Mouse (Mus musculus): ENCODE results near the gene Abcg2.
"Not testable (repeated sequence)": the region's sequence is repeated elsewhere in the genome, so short reads cannot be mapped to it uniquely, and the experiment has no call there.

Abcg2 gene

DNA sequence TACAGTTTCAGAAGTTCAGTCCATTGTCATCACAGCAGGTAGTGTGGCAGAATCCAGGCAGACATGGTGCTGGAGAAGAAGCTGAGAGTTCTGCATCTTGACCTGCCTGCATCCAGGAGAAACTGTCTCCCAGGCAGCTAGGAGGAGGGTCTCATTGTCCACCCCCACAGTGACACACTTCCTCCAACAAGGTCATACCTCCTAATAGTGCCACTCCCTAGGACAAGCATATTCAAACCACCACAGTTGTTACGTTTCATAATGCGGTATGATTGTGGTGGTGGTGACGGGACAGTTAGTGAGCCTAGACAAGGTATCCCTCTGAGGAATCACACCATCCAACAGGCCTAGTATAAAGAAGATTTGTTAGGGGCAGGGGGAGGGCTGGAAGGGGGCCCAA is at the start of gene Abcg2:
TSS of gene Abcg2 (plus strand) at position 301 of the 400 bp plus-strand sequence.
- DNase-seq (ENCODE audit: low spot score), result not testable (repeated sequence)

DNA sequence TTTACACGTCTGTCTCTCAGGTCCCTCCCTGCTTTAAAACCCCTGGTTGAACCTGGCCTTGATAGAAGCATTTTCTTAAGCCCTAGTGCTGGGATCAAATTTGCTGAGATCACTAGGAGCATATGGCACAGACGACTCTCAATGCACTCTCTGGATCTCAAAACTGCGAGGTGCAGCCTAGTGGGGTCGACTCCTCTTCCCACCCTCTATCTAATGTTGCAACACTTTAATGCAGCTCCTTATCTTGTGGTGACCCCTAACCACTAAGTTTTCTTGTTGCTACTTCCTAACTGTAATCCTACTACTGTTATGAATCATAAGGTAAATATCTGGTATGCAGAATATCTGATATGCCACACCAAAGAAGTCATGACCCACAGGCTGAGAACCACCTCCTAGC is 44.1 kb upstream of the Abcg2 start:
- DNase-seq (ENCODE audit: low spot score), result not testable (repeated sequence)

DNA sequence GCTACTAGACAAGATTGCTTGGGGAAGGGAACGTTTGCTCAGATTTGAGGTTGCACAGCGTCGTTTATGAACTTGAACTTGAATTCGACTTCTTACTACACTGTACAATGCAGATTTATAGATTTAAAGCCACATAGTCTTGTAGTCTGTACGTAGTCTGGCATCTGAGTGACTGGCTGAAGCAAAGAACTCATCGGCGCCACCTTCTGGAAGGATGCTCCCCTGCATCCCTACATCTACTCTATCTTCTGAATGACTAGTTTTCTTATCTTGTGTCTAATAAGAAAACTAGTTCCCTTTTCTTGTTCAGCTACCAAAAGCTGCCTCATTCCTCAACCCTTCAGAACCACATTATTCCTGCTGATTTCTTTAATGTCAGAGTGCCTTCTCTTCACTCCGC is 41.5 kb upstream of the Abcg2 start:
- DNase-seq (ENCODE audit: low spot score), result peak; percentile 7

DNA sequence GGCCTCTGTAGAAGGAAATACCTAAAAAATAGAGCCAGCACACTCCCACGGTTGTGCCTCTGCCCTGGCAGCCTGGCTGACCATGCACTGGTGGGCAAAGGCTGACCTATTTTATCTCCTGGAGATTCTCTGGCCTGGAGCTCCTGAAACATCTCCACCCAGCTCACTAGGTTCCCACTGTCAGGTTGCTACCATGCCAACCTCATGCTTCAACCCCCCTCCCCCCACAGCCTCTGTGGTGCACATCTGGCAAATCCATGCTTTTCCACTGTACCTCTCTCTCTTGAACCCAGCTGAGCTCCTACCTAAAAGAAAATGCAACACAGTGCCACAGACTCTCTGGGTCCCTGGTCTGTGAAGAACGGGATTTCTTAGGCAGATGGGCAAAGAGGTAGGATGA is 39.4 kb upstream of the Abcg2 start:
- not testable (repeated sequence) for DNase-seq (ENCODE audit: low spot score)

DNA sequence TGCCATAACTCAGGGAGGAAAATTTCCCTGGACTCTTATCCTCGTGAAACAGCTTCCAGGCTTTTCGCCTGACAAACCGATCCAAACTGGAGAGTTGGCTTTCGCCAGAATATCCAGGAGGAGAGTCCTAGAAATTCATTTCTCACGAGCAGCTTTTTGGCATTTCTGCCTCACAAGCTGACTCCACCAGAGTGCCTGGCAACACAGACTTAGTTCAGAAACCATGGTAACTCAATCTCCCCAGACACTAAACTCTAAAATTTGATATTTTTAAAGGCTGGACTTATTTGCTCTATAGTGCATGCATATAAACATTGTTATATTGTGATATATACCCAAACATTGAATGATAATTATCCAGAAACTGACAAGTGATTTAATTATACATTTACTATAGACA is 38.3 kb upstream of the Abcg2 start:
- DNase-seq (ENCODE audit: low spot score), result not testable (repeated sequence)

DNA sequence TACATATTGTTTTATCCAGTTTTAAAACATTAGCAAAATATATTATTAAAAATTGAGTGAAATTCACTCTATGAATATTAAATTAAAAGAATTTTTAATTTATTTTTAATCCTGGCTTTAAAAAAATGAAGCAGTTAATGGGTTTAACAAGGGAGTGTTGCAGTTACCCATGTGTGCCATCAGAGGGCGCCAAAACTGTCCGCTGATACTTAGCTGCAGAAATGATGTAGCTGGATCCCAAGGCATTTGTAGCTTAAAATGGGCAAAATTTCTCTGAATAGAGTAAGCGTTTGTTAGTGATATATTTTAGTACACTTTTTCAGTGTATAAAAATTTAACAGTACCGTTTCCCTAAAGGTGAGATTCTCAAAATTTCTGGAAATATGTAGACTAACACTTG is 37.5 kb upstream of the Abcg2 start:
- DNase-seq (ENCODE audit: low spot score), result peak; percentile 19

DNA sequence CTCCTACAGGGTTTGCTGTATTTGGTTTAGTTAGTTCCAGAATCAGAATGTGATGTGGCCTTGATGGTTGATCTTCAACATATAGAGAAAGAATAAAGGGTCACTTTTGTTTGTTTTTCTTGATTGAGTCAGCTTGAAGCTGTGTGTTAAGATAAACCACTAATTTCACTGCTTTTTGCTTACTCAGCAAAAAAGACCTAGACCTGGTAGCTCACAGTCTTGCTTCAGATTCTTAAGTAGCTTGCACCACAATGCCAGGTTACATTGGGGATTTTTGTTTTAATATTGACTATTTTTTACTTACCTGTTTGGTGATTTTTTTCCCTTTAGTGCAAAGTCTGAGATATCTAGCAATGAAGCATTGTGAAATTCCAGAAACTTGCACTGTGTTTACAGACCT is 30.5 kb upstream of the Abcg2 start:
- DNase-seq (ENCODE audit: low spot score), result not testable (repeated sequence)

DNA sequence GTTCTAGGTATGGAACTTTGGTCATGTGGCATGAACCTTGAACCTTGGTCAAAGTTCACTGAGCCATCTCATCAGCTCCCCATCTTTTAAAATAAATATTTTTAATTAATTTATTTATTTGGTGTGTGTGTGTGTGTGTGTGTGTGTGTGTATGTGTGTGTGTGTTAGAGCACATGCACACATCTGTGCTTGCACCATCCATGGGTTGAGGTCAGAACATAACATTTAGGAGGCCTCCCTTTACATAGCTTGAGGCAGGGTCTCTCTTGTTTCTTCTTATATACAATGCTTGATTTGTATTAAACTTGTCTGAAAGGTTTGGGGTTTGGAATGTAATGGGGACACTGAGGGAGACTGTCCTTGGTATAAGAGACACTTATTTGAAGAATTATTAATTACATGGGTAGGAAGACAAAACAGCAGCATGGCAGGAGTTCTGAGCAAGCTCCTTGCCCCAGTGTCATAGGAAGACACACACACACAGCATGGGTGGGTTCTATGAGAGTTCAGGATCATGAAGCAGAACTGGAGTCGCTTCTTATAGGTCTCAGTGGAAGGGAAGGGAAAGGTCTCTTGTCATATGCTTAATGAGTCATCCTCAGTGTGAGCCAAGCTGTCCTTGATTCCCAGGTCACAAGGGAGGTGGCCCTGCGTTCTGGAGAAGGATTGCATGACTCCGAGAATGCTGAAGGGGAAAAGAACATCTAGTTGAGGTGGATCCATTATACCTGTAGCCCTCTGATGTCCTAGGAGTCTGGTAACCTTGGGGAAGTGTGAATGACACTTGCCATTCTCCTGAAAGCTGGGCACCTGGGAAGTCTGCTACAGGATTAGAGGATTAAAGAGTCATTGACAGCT is 9.9 kb downstream of the Abcg2 start:
- DNase-seq (ENCODE audit: low spot score), result not testable (repeated sequence)

DNA sequence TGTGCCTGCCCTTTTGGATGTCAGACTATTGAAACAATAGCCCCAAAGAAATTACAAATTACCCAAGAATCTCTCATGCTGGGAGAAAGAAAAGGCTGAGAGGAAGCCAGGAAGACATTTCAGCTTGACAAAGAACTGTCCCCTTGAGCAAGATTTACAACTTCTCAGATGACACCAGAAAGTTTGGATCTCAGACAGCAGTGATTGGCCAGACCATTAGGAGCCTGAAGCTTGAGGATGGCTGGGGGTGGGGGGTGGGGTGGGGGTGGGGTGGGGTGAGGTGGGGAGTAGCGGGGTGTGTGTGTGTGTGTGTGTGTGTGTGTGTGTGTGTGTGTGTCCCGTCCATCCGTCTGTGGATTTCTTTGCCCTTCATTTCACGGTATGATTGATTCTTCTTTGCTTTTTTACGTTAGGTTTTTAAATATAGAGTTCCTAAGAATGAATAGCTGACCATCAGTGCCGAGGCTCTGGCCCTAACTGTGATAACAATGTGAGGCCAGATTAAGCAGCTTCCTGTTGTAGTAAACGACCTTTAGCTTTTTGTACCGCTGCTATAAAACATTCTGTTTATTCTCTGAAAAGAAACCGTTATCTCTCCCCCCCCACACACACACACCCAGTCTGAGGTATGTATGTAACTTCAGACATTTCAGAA is 11.4 kb downstream of the Abcg2 start:
- DNase-seq (ENCODE audit: low spot score), result not testable (repeated sequence)

DNA sequence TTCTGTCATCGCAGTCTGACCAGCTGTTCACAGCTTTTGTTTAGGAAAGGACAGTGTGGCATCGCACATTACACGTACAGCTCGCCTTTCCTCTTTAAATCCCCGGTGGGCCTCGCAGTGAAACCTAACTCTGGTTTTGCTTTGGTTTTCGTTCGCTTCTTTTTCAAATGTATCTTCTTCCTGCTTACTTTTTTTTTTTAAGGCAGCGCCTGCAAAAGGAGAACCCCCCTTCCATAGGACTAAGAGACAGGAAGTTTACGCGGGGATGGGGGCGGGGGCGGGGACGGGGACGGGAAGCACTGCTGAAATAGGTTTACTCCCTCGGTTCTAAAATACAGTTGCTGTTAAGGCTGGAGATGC is 12.0 kb downstream of the Abcg2 start:
- DNase-seq (ENCODE audit: low spot score), result peak; percentile 32

DNA sequence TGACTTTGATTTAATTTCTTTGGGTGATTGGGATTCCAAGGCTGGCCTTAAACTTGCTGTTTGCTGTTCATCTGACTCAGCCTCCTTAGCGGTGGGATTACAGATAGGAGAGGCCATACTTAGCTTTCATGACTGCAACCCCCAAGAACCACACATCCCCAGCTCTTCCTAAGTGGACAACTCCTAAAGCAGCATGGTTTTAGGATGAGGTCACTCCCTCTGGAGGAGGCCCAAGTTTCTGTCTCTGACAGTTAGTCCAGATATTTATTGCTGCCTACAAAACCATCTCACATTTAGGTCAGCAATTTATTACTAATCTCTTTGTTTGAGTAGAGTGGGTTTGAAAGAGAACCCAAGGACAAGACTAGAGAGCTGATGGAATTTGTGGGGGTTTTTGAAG is 17.8 kb downstream of the Abcg2 start:
- not testable (repeated sequence) for DNase-seq (ENCODE audit: low spot score)

DNA sequence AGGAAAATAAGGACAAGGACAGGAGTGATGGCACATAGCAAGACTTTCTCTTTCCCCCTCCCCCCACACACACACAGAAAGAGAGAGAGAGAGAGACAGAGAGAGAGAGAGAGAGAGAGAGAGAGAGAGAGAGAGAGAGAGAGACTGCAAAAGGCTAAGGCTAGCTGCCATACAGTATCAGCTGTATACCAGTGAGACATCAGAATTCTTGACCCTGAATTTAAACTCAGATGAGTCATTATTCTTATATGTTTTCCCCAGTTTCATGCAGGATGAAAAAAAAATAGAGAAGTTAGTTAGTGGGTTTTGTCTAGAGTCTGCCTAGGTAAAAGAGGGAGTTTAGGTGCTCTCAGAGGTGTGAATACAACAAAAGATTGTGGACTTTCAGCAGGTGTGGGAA is 18.7 kb downstream of the Abcg2 start:
- not testable (repeated sequence) for DNase-seq (ENCODE audit: low spot score)

DNA sequence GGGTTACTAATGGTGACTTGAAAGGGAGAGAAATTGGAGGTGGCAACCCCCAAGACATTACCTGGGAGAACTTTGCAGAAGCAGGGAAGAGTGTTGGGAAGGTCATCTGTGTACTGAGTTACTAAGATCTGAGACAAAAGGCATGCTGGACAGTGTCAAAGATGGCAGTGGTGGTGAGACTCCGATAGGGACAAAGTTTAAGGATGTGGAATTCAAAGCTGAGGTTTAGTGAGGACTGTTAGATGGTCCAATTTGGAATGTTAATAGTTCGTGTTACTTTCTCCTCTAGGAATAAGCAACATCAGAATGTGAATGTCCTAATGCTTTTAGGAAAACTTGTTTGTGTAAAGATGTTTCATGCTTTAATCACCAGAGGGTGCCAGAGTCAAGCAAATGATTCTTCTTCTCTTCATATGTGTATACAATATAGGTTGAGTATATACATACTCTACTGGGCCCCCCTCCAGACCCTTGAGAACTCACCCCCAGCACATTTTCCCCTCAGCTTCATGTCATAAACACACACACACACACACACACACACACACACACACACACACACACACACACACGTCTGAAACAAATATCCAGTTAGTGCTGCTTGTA is 19.3 kb downstream of the Abcg2 start:
- peak; percentile 27 for DNase-seq (ENCODE audit: low spot score)

DNA sequence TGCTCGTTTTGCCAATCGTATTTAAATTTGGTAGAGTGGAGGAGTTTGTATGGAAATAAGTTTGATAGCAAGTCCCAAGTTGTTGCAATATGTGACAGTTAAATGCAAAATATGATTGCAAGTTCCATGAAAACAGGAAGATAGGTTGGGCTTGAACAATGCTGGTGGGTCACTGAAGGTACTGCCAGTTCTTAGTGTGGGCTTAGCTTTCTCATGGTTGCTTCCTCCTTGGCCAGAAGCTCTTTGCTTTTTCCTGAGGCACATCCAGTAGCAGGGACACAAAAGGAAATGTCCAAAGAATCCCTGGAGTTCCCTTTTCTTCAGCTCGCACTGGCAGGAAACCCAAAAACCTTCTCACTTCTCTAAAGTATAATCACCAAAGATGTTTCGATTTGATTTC is 22.3 kb downstream of the Abcg2 start:
- no peak for DNase-seq (ENCODE audit: low spot score)

DNA sequence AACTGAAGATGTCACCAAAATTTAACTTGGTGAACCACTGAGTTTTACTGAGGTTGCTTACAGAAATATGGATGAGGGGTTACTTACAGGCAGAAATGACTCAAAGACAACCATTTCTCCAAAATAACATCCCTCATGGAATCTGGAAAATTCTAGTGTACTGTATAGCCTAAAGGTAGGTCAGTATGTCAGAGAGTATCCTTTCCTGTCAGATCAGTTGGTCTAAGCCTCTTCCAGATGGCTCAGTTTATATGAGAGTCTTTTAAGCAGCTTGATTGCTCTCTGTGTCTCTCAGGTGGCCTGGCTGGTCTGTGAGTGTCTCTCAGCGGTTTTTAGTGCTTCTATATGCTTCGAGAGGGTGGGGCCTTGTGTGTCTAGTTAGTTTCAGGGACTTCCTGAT is 24.1 kb downstream of the Abcg2 start:
- no peak for DNase-seq (ENCODE audit: low spot score)

DNA sequence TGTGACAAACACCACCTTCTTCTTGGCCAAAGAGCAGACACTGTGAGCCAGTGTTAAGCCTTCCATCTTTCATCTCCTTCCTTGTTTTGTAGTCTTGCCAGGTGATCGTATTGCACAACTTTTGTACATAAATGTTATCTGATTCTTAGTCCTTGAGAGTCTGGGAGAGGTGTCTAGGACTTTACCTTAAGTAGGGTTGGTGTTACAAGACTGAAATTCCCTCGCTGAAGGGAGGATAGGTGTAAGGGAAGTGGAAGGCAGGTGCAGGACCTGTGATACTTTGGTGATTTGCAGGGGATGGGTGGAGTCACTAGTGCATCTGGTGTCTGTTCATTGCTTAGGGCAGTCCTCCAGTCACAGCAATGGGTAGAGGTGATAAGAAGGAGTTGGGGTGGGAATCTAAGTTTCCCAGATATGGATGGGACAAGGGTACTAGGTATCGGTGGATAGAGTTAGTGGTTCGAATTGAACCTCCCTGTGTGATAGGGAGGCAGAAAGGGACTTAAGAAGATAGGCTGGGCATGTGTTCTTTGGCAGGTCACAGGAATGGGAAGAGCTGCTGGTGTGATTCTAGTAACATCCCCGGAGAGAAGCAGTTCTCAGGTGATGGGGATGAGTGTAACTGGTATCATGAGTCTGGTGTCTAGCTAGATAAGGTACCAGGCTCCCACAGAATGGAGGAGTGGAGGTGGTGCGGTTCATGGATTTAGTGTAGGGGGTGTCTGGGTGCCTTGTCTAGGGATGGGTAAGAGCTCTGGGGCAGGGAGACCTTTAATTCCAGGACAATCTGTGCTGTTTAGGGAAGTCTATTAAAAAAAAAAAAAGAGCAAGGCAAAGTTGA is 25.8 kb downstream of the Abcg2 start:
- DNase-seq (ENCODE audit: low spot score), result no peak

DNA sequence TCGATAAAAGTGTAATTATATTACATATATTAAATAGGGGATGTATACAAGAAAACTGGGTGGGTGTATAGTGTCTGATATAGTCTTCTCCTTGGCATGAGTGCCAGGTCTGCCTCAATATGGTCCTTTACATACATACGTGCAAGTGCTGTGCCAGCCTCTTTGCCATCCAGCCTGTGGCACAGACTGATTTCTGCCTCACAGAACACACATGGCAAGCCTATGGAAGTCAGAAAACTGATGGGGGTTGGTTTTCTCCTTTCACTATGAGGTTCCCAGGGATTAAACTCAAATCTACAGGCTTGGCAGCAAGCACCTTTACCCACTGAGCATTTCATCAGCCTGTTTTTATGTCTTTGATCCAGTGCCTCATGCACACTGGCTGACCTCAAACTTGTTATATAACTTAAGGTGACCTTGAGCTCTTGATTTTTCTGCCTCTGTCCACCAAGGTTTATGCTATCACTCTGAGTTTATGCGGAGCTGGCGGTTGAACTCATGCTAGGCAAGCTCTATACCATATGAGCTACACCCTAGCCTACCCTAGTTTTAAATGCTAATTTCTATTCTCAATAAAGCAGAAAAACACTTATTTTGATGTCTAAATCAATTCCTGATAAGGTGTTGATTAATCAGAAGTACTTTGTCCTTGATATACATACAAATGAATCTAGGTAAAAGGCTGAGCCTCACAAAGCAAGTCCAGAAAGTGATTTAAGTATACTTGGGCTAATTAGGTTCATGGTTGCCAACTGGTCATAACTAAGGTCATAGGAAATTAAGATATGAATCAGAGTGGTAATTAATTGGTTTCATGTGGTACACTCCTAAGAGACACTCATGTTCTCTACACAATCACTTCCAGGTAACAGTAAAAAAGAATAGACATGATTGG is 26.7 kb downstream of the Abcg2 start:
- DNase-seq (ENCODE audit: low spot score), result no peak

DNA sequence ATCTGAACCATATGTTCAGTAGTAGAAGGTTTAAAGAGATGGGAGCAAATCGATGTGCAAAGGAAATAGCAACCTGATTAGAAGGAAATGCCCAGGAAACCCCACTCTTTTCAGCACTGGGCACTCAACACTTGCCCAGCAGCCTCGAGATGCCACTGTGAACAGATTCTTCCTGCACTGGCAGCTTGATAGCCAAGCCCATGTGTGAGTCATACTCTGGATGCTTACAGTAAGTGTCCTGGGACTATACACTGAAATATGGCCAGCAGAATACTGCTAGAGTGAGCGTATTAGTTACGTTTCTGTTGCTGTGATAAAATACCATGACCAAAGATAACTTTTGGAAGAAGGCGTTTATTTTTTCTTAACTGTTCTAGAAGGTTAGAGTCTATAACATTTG is 39.8 kb downstream of the Abcg2 start:
- DNase-seq (ENCODE audit: low spot score), result no peak

DNA sequence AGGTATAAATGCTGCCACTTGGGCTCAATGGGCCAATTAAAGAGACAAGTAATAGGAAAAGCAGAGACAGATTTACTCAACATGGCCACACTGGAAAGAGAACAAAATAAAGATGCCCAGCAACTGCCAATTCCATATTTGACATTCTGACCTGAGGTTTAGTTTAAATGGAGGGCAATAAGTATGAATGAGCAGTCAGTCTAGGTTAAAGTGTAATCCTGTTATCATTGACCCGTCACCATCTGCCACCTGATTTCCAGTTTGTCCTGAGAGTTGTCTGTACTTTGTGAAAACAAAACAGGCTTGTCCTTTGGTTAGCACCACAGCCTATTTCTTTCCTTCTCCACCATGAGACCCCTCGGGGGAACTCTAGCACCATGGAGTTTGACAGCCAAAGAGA is 44.9 kb downstream of the Abcg2 start:
- DNase-seq (ENCODE audit: low spot score), result no peak

DNA sequence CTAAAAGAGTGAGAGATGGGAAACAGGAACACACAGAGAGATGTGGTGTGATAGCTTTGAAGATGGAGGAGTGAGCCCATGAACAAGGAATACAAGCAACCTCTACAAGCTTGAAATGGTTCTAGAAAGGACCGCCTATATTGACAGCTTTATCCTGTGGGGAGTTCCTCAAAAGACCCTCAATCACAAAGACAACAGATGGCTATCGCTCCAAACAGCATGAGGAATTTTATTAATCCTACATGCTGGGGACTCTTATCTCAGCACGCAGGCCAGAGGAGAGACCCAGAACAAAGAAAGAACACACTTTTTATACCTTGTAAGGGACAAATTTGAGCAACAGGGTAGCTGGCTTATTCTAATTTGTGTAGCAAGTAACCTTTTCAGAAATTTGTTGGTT is 48.1 kb downstream of the Abcg2 start:
- no peak for DNase-seq (ENCODE audit: low spot score)

DNA sequence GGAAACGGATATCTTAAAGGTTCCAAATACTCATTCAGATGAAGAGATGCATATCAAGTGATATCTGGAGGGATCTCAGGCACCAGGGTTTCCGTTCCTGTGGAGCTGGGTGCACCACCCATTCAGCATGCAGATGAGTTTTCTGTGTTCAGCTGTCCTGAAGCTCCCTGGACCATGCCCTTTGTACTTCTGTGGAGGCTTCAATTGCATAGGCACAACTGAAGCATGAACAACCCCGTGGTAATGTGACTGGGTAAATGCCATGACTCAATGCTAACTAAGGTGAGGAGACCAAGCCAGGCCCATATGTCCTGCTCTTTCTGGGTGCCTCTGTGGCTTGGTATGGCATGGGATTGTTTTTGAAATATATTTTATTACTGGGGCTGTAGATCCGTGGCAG is 49.4 kb downstream of the Abcg2 start:
- no peak for DNase-seq (ENCODE audit: low spot score)
